Mouse (Mus musculus) liver, postnatal 0 days (tissue): Measurements from ENCODE around the gene Fip1l1. TPM values are rescaled to one million over a fixed set of nuclear protein-coding genes. Genes with fewer than 3 reads are reported as not detected.
A peak's percentile ranks its signal among the peaks of the same experiment; 100 is the strongest.

ENCODE experiments used
- ATAC-seq: fragments of 200-750 bp; cut with Nextera tagmentation; 2 replicates; pipeline ENCODE4 v1.8.0; 2017; ENCODE audit warnings: mild to moderate bottlenecking, moderate library complexity
- DNase-seq: peaks from one replicate; pipeline ENCODE4 v3.0.0-alpha.2; 2016
- H3K27ac ChIP-seq: fragments of 300-500 bp; sonication (generic); 2 replicates; pipeline ENCODE4 v1.5.1; 2014; ENCODE audit warnings: antibody characterized with exemption, moderate library complexity, mild to moderate bottlenecking, low read depth
- H3K27me3 ChIP-seq: fragments of 300-500 bp; sonication (generic); 2 replicates; pipeline ENCODE4 v1.6.1; 2014; ENCODE audit warnings: low read length, control low read depth, mixed read lengths; ENCODE audit not compliant: insufficient read depth
- H3K36me3 ChIP-seq: fragments of 300-500 bp; sonication (generic); replicated peaks from 2 replicates; pipeline ENCODE4 v1.6.1; 2014; ENCODE audit warnings: mild to moderate bottlenecking, control low read depth, low read length, moderate library complexity, mixed read lengths; ENCODE audit not compliant: insufficient read depth
- H3K4me1 ChIP-seq: fragments of 300-500 bp; sonication (generic); 2 replicates; pipeline ENCODE4 v1.6.1; 2014; ENCODE audit warnings: antibody characterized with exemption, mild to moderate bottlenecking, control low read depth; ENCODE audit not compliant: insufficient read depth
- H3K4me2 ChIP-seq: fragments of 300-500 bp; sonication (generic); 2 replicates; pipeline ENCODE4 v1.6.1; 2014; ENCODE audit warnings: low read depth, mild to moderate bottlenecking, low read length, moderate library complexity, mixed read lengths
- H3K4me3 ChIP-seq: fragments of 300-500 bp; sonication (generic); 2 replicates; pipeline ENCODE4 v1.5.1; 2014; ENCODE audit warnings: low read depth, low read length
- H3K9ac ChIP-seq: fragments of 300-500 bp; sonication (generic); replicated peaks from 2 replicates; pipeline ENCODE4 v1.6.1; 2014; ENCODE audit warnings: mild to moderate bottlenecking, moderate library complexity
- H3K9me3 ChIP-seq: fragments of 300-500 bp; sonication (generic); 2 replicates; pipeline ENCODE4 v1.6.1; 2016; ENCODE audit warnings: mild to moderate bottlenecking, control low read depth, low read length, mixed read lengths
- CTCF ChIP-seq: sonication (generic); IDR thresholded peaks from 2 replicates; pipeline ENCODE4 v1.5.1; 2016; ENCODE audit warnings: antibody characterized with exemption, low read depth
- EP300 ChIP-seq: IDR thresholded peaks from 2 replicates; pipeline ENCODE4 v1.6.1; 2016; ENCODE audit warnings: antibody characterized with exemption, low read depth, mild to moderate bottlenecking
- WGBS: fragments of 180-500 bp; shearing (Covaris S2); extraction: QIAGEN DNeasy Blood & Tissue Kit; methylation state at CpG from one replicate; pipeline ENCODE4 v1.1.7; 2014; ENCODE audit not compliant: insufficient replicate concordance; 5-methylcytosine and 5-hydroxymethylcytosine counted together
- polyA plus RNA-seq: library from polyadenylated mRNA; unstranded; fragments of >200 nt; fragmentation: Nextera tagmentation; extraction: Ambion mirVana; gene quantifications from 2 replicates; pipeline ENCODE4 v1.2.1, GENCODE M21; 2015

The Fip1l1 gene
- polyA plus RNA-seq, 1 experiment from 2014 or later, result 29.1 TPM

DNA sequence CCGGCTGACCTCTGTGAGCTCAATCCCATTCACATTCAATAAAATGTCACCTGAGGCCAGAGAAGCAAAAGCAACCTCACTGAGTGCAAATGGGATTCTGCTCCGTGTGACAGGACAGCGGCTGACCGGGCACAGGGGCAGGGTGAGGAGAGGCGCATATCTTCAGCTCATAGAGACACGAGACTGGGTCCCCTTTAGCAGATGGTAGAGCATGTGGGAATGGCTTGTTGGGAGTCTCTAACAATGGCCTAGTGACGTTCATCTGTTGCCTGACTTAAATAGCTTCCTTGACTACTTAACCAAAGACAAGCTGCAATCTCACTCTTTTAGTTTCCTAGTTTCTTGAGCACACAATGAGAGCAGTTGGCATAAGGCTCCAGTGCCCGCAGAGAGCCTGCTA is 71.0 kb downstream of the Fip1l1 start:
- 85% methylated on average over 8 of the region's 8 CpGs for WGBS
- H3K27me3 ChIP-seq, result no peaks in the 10 kb centered on the region
- ATAC-seq (no peak), DNase-seq (no peak)
- H3K9ac ChIP-seq, result no peak overlapping the region
- no peak overlapping the region for H3K27ac ChIP-seq
- no peaks in the 10 kb centered on the region for H3K4me1 ChIP-seq
- H3K9me3 ChIP-seq, result no peaks in the 10 kb centered on the region
- no peak for TF ChIP-seq CTCF
- TF ChIP-seq EP300, result no peak
- H3K36me3 ChIP-seq, result no peaks in the 10 kb centered on the region
- H3K4me3 ChIP-seq, result no peak overlapping the region
- no peak overlapping the region for H3K4me2 ChIP-seq

DNA sequence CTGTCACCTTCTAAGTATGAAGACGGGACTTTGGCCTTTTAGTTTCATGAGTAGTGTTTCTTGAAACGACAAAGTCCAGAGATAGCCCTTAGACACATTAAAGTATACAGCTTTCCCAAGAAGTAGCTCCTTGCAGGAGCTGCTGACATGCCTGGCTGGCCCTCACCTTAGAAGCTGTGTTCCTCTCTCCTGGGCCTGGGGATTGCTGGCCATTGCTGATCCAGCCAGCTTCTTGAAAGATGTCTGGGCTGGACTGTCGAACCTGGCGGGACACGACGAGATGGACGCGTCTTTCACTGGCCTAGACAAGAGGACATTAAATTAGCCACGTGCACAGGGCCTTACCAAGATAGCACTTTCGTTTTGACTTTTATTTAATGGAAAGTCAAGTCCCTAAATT is 75.3 kb downstream of the Fip1l1 start:
- Histone ChIP-seq H3K27ac (no peak overlapping the region), H3K4me2 (no peak overlapping the region), H3K27me3 (no peaks in the 10 kb centered on the region), H3K9me3 (no peaks in the 10 kb centered on the region), H3K4me1 (no peaks in the 10 kb centered on the region), H3K36me3 (no peaks in the 10 kb centered on the region), H3K9ac (no peak overlapping the region), H3K4me3 (no peak overlapping the region)
- ATAC-seq (no peak), DNase-seq (no peak)
- WGBS, result 78% methylated on average over 10 of the region's 10 CpGs
- TF ChIP-seq EP300 (no peak), CTCF (no peak)

DNA sequence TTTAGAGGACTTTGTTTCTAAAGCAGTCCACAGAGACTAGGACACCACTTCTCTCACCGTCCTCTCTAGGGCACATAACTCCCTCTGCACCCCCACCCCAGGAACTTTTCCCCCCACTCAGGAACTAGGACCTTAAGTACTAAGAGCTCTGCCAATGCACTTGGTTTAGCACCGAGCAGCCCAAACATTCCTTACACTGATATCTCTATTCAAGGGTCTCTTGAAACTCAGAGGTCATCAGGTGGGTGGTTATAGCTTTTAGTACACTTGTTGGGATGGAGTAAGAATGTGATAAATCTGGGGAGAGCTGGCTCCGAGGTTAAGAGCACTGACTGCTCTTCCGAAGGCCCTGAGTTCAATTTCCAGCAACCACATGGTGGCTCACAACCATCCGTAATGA is 77.5 kb downstream of the Fip1l1 start:
- H3K4me1 ChIP-seq, result no peaks in the 10 kb centered on the region
- no peaks in the 10 kb centered on the region for H3K36me3 ChIP-seq
- ATAC-seq (no peak), DNase-seq (no peak)
- no peak overlapping the region for H3K4me2 ChIP-seq
- no peak overlapping the region for H3K27ac ChIP-seq
- H3K4me3 ChIP-seq, result no peak overlapping the region
- no peaks in the 10 kb centered on the region for H3K9me3 ChIP-seq
- WGBS, result 83% methylated on average over 5 of the region's 5 CpGs
- no peak for TF ChIP-seq CTCF
- TF ChIP-seq EP300, result no peak
- H3K9ac ChIP-seq, result no peak overlapping the region
- H3K27me3 ChIP-seq, result no peaks in the 10 kb centered on the region

- no peaks in the 10 kb centered on the region for H3K36me3 ChIP-seq
- no peak for TF ChIP-seq CTCF
- TF ChIP-seq EP300, result no peak
- ATAC-seq (no peak), DNase-seq (no peak)
- H3K9me3 ChIP-seq, result no peaks in the 10 kb centered on the region
- H3K4me2 ChIP-seq, result peak overlapping the region; percentile 47; the same call in 1 of the 2 replicates
- no peak overlapping the region for H3K4me3 ChIP-seq
- H3K27ac ChIP-seq, result no peak overlapping the region
- no peaks in the 10 kb centered on the region for H3K27me3 ChIP-seq
- WGBS, result 42% methylated on average over 18 of the region's 18 CpGs
- H3K9ac ChIP-seq, result no peak overlapping the region
- no peaks in the 10 kb centered on the region for H3K4me1 ChIP-seq
These were observed 78.4 kb downstream of the Fip1l1 start for GRCm38 (mm10) chr5:74613491-74614151.

DNA sequence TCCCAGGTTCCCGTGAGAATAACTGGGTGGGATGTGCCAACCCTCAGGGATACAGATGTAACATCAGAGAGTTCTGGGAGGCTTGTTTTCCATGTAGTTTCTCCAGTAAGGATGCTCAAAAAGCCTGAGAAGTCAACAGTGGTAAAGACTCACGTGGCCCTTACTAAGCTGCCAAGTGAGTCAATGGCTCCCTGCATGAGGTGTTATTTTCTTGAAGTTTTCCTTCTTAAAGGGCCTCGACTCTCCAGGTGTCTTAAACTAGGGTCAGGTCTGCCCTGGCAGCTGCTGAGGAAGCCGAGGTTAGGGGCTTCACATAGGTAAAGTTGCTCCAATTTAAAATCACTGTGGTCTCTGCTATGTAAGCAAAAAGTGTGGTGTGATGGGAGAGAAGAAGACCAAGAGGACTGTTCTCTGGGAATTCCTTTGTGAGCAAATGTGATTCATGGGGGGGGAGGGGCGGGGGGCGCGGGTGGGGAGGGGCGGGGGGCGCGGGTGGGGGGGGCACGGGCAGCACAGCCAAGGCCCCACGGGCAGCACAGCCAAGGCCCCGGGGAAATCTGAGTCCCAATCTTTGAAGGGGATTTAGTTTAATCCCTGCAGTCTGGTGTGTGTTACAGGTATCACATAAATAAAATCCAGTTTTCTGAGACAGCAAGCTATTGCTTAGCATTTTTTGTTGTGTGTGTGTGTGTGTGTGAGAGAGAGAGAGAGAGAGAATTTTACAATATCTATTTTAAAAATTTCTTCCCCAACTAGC is 82.7 kb downstream of the Fip1l1 start:
- TF ChIP-seq CTCF (no peak), EP300 (no peak)
- ATAC-seq, result no peak
- 59% methylated on average over 12 of the region's 13 CpGs for WGBS

GRCm38 (mm10) chr5:74618573-74619059 is 83.4 kb downstream of the Fip1l1 start:
- no peak overlapping the region for H3K9ac ChIP-seq
- whole genome bisulfite sequencing, result 66% methylated on average over 3 of the region's 3 CpGs
- no peak overlapping the region for H3K4me3 ChIP-seq
- H3K4me2 ChIP-seq, result no peak overlapping the region
- TF ChIP-seq CTCF (peak; percentile 60), EP300 (no peak)
- H3K4me1 ChIP-seq, result no peaks in the 10 kb centered on the region
- no peaks in the 10 kb centered on the region for H3K9me3 ChIP-seq
- no peaks in the 10 kb centered on the region for H3K27me3 ChIP-seq
- no peak for ATAC-seq
- peak; percentile 39 for DNase-seq
- H3K36me3 ChIP-seq, result no peaks in the 10 kb centered on the region
- H3K27ac ChIP-seq, result no peak overlapping the region

More for the DNA sequence above, 82.7 kb downstream of the Fip1l1 start:
- DNase-seq, result no peak
- Histone ChIP-seq H3K9ac (no peak overlapping the region), H3K9me3 (no peaks in the 10 kb centered on the region), H3K4me1 (no peaks in the 10 kb centered on the region), H3K27ac (no peak overlapping the region), H3K27me3 (no peaks in the 10 kb centered on the region), H3K4me3 (no peak overlapping the region), H3K36me3 (no peaks in the 10 kb centered on the region), H3K4me2 (no peak overlapping the region)
